Mouse (Mus musculus): ENCODE results near the gene Cadps2.

The Cadps2 gene

GRCm38 (mm10) chr6:23337411-23338063 lies 501.7 kb downstream of the Cadps2 start:
- DNase-seq, result no peak

- no peak for DNase-seq
These were observed 524.3 kb downstream of the Cadps2 start for GRCm38 (mm10) chr6:23314945-23315344.

DNA sequence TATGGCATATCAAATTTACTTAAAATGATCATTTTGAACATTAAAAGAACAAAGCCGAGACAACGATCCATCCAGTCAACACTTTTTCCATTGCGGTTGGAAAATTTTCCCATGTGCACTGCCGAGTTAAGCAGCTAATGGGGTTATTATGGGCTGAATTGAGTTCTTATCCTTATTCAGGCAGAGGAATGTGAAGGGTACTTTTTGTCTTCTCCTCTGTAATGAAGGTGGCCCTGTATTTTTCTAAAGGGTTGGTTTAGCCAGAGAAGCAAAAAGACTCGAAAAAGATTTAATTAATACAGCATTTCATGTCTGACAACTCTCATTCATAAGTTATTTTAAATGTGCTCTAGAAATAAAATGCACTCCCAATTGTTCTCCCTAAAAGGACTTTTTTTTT lies 524.9 kb downstream of the Cadps2 start:
- no peak for DNase-seq

DNA sequence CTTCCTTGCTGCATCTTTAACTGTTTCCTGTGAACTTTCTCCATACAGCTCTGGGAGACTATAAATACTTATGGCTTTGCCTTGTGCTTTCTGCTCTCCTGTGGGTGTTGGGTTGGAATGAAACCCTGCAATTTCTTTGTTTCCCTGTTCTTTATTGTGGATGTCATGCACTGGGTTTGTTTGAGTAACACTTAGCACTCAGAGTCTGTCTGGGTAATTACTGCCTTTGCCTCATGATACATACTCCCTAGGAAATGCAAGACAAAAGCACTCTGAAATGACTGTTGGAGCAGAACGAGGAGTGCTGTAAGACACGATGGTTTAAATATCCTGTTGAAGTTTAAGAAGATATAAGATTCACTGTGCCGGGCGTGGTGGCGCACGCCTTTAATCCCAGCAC lies 533.2 kb downstream of the Cadps2 start:
- no peak for DNase-seq

DNA sequence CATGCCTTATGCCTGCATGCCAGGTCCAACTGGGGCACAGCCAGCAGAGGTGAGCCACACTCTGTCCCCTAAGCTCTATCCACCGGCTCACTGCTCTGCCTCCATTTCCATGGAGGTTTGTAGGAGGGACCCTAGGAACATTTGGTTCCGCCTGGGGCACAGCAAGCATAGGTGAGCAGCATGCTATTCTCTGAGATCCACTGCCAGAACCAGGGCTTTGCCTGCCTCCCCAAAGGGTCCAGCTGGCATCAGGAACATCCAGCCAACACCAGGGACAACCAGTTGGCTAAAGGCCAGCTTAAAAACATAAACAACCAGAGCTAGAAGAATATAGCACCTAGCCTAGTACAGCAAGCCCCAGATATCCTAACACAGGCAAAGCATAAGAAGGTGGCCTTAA lies 540.6 kb downstream of the Cadps2 start:
- no peak for DNase-seq

DNA sequence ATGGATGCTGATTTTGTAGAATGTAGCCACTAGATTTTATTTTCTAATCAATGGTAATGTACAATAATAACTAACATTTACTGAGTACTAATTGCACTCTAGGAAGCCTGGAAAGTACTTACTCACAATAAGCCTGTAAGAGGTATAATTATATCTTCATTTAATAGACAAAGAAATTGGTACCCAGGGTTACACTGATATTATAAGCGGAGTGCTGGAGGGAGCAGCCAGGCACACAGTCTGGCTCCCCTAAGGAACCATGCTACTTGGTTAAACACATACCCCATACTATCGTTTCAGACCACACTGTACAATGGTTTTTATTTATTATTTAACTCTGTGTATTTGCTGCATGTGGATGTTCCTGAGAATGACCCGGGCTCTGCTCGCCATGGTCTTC lies 544.5 kb downstream of the Cadps2 start:
- no peak for DNase-seq

- no peak for DNase-seq
These were observed 550.5 kb downstream of the Cadps2 start for GRCm38 (mm10) chr6:23288752-23289151.

DNA sequence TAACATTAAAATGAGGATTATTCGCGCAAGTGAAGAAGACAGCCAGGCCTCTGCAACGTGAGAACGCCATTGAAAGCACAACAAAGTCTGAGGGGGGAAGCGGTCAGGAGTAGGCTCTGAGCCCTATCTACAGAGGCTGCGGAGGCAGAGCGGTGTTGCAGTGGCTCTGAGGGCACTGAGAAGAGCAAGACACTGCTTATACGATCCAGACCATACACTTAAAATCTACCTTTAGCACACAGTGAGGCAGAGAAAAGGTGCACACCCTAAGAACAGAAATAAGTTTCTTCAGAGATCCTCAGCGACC lies 557.8 kb downstream of the Cadps2 start:
- no peak for DNase-seq

GRCm38 (mm10) chr6:23280811-23281513 lies 558.3 kb downstream of the Cadps2 start:
- no peak for DNase-seq

- no peak for DNase-seq
These were observed 565.7 kb downstream of the Cadps2 start for GRCm38 (mm10) chr6:23273483-23273882.

- DNase-seq, result no peak
These were observed 566.2 kb downstream of the Cadps2 start for GRCm38 (mm10) chr6:23272979-23273378.

DNA sequence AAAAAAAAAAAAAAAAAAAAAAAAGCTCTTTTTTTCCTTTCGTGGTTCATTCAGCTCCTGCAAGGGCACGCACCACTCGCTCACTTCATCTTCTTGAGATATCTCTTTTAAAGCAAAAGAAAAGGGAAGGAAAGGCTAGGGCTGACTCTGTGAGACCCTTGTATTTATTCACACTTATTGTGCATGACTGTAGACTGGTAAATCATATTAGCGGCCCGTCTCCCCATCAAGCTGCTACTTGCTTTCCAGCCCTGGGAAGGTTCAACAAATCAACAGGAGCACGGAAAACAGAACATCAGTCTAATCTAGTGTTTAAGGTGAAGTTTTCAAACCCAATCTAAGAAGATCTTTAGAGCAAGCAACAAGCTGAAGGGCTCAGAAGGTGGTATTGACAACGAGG lies 566.7 kb downstream of the Cadps2 start:
- no peak for DNase-seq

- no peak for DNase-seq
These were observed 578.5 kb downstream of the Cadps2 start for GRCm38 (mm10) chr6:23260738-23261050.

DNA sequence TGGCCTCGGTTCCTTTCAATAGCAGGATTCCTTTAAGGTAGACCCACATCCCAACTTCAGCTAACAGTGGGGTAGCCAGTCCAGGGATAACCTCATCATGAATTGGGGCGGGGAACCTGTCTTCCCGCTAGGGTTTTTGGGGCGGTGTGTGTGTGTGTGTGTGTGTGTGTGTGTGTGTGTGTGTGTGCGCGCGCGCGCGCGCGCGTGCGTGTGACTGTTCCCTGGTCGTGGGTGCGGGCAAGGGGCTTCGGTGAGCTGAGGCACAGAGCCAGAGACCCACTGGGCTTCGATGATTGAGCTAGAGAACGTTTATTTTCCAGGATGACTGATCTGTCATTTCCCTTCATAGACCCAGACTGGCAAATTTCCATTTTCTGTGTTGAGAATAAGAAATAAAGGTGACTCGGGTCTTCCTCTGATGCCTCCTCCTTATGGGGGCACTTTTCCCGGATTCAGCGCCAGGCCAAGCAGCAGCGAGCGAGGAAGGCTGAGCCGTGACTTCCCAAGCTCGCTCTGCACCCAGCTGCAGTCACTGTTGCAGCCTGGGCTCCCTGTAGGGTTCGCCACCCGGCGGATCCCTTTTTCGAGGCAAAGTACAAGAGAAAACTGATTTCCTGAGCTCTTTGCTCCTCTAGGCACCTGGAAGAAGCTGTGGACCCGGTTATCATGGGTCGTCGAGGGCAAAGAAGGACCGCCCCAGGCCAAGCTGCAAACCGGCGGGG lies 579.0 kb downstream of the Cadps2 start:
- DNase-seq, result no peak

DNA sequence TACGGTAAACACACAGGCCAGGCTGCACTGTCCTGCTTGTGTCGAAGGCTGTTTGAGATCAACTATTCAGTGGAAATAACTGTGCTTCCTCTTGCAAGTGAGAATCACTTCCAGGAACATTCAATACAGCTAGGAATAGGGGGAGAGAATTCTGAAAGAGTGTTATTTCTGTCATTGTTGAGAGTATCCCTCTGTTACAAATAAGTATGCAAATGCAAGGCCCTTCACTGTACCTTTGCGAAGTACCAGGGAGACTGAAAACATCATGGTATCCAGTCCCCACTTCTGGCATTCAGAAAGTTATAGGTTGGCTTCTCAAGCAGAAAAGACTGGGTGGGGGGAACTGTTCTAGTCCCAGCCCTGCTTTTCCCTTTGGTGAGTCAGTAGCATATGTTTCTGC lies 581.2 kb downstream of the Cadps2 start:
- DNase-seq, result no peak

DNA sequence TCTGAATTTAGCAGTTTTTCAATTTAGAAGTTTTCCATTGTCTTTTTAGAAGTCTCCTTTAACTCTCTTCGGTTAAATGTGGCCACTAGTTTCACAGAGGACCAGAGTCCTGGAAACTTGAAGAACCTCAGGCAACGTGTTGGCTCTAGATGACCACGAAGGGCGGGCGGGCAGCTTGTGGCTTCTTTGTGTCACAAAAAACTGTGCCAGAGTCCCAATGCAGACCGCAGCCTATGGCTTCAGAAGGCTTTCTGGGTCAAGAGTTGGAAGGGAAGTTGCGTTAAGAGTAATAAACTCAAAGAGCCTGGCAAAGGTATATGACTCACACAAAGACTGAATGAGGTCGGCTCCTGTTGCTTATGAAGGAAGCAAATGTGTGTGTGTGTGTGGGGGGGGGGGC lies 584.1 kb downstream of the Cadps2 start:
- DNase-seq, result no peak

GRCm38 (mm10) chr6:23254644-23255043 lies 584.6 kb downstream of the Cadps2 start:
- DNase-seq, result no peak

DNA sequence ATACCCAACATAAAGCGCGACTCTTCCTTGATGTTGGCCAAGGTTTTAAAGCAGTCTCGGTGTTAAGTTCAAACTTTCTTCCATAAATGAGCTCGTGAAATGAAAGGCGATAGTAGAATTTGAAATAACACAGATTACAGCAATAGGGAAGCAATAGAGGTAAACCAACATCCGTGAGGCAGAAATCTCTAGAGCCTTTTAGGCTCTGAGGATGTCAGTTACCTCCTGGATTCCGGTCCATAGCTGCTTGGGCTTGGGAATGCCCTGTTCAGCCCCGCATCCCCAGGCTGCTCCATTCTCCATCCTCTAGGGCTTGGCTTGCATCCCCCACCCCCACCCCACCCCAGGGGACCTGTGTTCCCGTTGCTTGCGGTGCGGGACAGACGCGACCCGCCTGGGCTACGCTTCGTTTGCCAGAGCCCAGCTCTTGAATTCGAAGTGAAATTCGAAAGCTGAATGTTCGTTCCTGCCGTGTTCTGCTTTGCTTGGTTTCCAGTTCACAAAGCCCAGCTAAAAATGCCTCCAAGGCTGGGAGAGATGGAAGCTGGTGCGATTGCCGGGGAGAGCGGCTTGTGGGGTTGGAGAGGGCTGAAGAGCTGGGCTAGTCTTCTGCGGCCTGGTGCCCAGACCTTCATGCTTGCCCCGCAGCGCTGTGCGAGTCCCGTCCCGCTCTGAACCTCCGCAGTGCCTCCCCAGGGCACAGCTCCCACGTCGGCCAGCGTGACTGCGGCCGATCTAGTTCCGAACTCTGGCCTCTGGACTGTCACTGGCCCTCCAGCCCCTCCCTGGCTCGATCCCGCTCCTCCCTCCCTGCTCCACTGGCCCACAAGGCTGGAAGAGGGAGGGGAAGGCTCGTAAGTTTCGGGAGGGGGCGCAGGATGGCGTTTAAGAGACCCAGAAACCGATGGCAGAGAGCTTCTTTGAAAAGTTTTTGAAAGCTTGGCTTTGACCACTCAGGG lies 585.6 kb downstream of the Cadps2 start:
- DNase-seq, result no peak

DNA sequence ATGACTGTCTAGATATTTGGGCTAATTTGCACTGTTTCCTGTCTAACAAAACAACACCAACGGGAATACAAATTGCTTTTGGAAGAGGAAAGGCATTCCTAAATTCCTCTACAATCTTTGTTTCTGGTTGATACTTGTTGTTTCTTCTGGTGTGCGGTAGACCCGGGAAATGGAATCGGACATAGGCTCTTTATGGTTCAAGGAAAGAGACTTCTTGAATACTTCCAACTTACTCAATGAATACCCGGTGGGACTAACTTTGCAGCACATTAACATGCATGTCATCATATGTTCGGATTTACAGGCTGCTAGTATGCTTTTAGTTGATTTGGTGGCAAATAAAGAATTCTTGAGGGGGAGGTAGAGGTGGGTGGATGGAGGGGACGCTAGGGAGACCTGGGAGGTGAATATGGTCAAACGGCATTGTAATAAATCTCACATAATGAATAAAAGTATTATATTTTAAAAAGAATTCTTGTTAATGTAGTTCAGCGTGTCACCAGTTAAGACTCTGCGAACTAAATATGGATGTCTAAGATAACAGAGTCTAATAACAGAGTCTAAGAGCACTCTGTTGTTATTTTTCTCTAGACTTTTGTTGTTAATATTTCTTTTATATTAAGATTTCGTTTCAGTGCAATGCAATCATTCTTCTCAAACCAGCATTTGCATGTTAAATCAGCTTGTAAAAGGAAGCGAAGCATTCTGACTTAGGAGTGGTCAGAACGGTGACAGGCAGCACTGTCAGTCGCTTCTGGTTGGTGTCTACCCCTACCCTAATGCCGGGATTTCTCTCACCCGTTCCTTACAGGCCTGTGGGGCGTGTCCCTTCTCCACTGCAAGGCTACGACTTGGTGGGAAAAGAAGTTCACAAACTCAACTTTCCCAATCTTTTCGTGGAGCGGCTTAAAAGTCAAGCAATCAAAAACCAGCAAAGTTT lies 586.8 kb downstream of the Cadps2 start:
- no peak for DNase-seq

GRCm38 (mm10) chr6:23251431-23251830 lies 587.8 kb downstream of the Cadps2 start:
- no peak for DNase-seq

DNA sequence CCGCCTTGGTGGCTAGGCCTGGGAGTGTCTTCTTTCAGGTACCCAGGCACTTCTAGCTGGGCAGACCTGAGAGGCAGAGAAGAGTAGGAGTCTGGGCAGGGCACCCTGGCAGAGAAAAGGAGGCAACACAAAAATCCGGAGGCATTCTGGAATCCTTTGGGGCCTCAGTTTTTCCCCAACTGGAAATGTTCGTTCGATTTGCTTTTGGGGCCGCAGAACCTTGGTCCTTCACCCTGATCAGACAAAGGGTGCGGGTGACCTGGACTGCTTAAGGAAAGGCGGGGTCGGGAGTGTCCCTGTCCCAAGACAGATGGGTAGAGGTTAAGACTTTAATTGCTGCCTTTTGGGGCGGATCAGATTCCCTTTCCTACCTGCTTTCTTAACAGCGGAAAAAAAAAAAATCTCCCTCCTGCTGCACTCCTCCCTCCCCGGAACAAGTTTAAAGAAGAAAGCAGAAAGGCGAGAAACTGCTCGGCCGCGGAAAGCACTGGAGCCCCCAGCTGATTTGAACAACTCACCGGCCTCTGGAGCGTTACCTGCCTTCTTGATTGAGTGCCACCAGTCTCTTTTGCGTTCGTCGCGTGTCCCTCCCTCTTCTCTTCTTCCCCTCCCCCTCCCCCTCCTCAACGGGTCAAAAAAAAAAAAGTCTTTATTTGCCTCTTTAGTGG lies 588.8 kb downstream of the Cadps2 start:
- no peak for DNase-seq
